Mouse (Mus musculus) small intestine, adult 2 months (tissue): ENCODE data around the gene Efhd1.

Experiments used
- CTCF ChIP-seq: fragments of 200-500 bp; IDR thresholded peaks from 2 replicates; pipeline ENCODE4 v1.5.1; 2012; ENCODE audit warnings: low read depth, mild to moderate bottlenecking, control low read depth, inconsistent platforms, low read length, moderate library complexity, mixed read lengths; ENCODE audit not compliant: insufficient replicate concordance, insufficient read length; ENCODE audit errors: extremely low read depth
- POLR2A ChIP-seq: fragments of 200-500 bp; IDR thresholded peaks from 2 replicates; pipeline ENCODE4 v1.6.1; 2012; ENCODE audit warnings: low read depth, mild to moderate bottlenecking, control low read depth, inconsistent platforms, low read length, moderate library complexity

DNA sequence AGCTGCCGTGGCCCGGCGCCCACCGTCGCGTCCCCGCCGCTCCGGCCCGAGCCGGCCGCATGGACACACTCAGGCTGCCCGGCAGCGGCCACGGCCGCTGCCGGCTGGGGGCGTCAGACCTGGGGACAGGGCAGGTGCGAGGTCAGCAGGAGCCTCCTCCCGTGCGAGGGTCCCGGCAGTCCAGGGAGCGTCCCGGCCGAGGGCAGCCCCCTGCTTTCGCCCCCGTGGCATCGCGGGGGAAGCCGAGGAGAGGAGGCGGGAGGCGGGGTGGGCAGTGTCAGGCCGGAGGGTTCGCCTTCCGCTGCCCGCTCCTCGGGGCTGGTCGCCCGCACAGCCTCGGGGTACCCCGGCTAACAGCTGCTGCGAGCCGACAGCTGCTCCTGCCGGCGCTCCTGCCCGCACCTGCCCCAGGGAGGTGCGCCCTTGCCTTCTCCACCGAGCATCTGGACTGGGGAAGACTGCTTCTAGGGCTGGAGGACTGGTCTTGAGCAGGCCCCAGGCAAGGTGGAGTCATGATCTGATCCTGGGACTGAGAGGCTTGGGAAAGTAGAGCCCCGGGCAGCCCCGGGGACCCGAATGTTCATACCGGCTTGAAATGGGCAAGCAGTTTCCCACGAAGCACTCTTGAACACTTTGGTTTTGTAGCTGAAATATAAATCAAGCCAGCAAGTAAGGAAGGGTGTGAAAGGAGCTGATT lies 63.1 kb downstream of the Efhd1 start:
- TF ChIP-seq CTCF (no peak), POLR2A (no peak; the same call in 1 of the 2 replicates)
